Mouse (Mus musculus): Measurements from ENCODE around the gene Ercc8. TPM values are rescaled to one million over a fixed set of nuclear protein-coding genes. Genes with fewer than 3 reads are reported as not detected.

The Ercc8 gene
- total and polyA plus RNA-seq, 2 experiments from 2014 or later, result 7.7 to 8.7 TPM

DNA sequence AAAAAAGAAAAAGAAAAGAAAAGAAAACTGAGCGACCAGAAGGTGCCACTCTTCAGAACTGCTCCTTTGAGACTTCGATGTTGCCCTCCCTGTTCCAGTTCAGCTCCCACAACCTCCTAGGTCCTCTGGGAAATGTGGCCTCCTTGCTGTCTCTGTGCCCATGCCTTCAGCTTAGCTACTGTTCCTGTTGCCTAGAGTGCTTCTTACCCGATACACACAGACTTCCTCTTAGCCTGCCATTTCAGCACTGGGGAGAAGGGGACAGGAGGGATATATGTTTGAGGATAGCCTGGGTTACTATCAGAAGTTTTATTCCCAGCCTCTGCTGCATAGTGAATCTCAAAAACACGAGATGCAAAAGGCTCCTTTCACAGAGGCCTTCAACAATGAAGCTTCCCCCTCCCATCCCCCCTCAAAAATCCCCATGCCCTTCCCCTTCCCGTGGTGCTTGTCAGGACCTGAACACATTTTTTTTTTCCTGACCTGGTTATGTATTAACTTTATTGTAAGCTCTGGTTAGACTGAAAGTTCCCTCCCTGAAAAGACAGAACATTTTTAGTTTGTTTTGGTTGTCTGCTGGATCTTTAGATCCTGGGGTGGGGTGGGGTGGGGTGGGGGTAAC lies 54.0 kb downstream of the Ercc8 start:
- TF ChIP-seq CTCF (IDR thresholded peaks at IDR 0.05; ENCODE audit: low read depth) (no peak), EP300 (IDR thresholded peaks at IDR 0.05; ENCODE audit: low read depth) (no peak)
- Histone ChIP-seq H3K9ac (replicated peaks; ENCODE audit: low read depth, low read length) (no peak overlapping the region), H3K27ac (ENCODE audit: low read depth) (no peak overlapping the region), H3K9me3 (replicated peaks; ENCODE audit: control insufficient read depth, low read length) (no peaks in the 10 kb centered on the region), H3K36me3 (replicated peaks; ENCODE audit: control insufficient read depth, insufficient read depth, low read length) (no peaks in the 10 kb centered on the region), H3K4me1 (ENCODE audit: control insufficient read depth, insufficient read depth) (0 out of 2 replicates have a peak, but pooled peaks cover 4% of the 10 kb centered on the region), H3K27me3 (ENCODE audit: control insufficient read depth, insufficient read depth, low read length) (peaks cover 50% of the 10 kb centered on the region), H3K4me3 (ENCODE audit: low read depth, low read length) (no peak overlapping the region), H3K4me2 (ENCODE audit: low read depth, low read length) (no peak overlapping the region)
- 57% methylated on average over 5 of the region's 5 CpGs for WGBS
- ATAC-seq (ENCODE audit: insufficient read depth, low read depth), result no peak
- DNase-seq (ENCODE audit: low spot score), result no peak

DNA sequence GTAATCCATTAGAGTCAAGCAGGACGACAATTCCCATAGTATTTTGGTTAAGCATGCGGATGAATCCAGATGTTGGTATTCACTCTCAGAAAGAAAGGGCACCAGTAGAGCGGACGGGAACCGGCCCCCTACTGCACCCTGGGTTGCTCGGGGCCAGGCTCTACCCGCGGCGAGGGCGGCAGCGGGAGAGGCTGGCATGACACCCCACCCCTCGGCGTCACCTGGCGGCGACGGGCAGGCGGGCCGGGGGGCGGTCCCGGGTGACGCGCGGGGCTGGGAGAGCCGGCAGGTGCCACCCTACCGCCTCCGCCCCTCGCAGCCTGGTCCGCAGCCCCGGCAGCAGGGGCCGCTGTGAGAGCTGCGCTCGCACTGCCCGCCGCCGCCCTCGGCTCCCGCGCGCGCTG lies 55.6 kb downstream of the Ercc8 start, which contains the start of gene Elovl7:
Elovl7 (plus strand) TSS at position 324 of the 404 bp plus-strand sequence.
- Histone ChIP-seq H3K9ac (replicated peaks; ENCODE audit: low read depth, low read length) (peak within 1 kb of the TSS; percentile 62), H3K4me1 (ENCODE audit: control insufficient read depth, insufficient read depth) (0 out of 2 replicates have a peak, but pooled peaks cover 4% of the 10 kb centered on the region), H3K27me3 (ENCODE audit: control insufficient read depth, insufficient read depth, low read length) (peaks cover 59% of the 10 kb centered on the region), H3K4me3 (ENCODE audit: low read depth, low read length) (peak within 1 kb of the TSS; percentile 85), H3K36me3 (replicated peaks; ENCODE audit: control insufficient read depth, insufficient read depth, low read length) (no peaks in the 10 kb centered on the region), H3K9me3 (replicated peaks; ENCODE audit: control insufficient read depth, low read length) (no peaks in the 10 kb centered on the region), H3K27ac (ENCODE audit: low read depth) (no peak within 1 kb of the TSS), H3K4me2 (ENCODE audit: low read depth, low read length) (peak within 1 kb of the TSS; percentile 100)
- under 1% methylated on average over 26 of the region's 40 CpGs for WGBS
- TF ChIP-seq CTCF (IDR thresholded peaks at IDR 0.05; ENCODE audit: low read depth) (no peak; the same call in 1 of the 2 replicates), EP300 (IDR thresholded peaks at IDR 0.05; ENCODE audit: low read depth) (no peak)
- DNase-seq (ENCODE audit: low spot score) (peak; percentile 27), ATAC-seq (ENCODE audit: insufficient read depth, low read depth) (peak; percentile 89)

DNA sequence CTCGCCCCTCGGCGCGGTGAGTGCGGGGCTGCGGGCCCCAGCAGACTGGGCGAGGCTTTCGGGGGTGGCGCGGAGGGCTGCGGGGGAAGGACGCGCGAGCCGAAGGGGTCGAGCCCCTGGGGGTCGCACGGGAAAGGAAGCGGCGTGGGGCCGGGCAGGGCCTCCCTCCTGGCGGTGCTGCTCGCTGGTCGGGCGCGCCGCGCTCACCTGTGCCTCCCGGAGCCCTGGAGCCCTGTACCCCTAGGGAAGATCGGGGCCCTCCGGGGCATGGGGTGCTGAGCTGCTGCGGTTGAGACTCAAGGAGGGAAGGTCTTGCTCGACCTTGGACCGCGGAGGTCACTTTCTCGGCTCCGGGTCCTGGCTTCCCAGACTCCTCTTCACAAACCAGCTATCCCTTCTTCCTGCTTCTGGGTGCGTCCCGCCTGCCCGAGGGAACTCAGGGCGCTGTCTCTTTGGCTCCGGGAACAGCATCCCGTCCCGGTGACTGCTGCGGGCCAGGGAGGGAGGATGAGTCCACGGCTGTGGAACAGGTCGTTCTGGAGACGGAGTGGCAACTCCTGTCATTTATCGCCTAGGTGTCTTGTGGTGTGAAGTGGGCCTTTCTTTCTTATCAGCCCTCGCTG lies 56.1 kb downstream of the Ercc8 start:
- under 1% methylated on average over 37 of the region's 50 CpGs for WGBS
- peak; percentile 47 for ATAC-seq (ENCODE audit: insufficient read depth, low read depth)

DNA sequence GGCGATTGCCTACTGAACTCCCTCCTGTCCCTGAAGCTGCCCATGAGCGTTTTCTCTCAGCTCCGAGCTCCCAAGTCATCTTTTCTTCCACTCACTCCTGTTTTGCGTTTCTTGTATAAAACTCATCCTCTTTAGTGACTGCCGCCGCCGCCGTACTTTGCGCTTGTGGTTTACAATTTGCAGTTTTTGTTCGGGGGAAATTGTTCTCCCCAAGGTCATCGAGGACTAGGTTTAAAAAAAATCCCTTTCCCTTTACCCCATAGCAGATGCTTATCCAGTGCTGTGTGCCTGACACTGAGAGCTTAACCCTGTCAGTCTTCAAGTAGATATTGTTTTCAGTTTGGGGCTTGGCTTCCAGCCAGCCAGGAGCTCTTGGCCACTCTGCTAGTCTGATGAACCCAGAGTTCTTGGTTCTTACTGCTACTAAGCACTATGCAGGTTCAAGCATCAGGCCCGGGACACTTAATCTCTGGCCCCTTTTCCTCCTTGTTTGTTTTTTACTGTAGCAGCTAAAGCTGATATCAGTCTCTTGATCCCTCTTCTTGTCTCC lies 56.8 kb downstream of the Ercc8 start:
- 4% methylated on average over 12 of the region's 12 CpGs for WGBS
- no peak for TF ChIP-seq CTCF (IDR thresholded peaks at IDR 0.05; ENCODE audit: low read depth)
- no peak for TF ChIP-seq EP300 (IDR thresholded peaks at IDR 0.05; ENCODE audit: low read depth)
- Histone ChIP-seq H3K27me3 (ENCODE audit: control insufficient read depth, insufficient read depth, low read length) (peaks cover 66% of the 10 kb centered on the region), H3K4me2 (ENCODE audit: low read depth, low read length) (peak overlapping the region; percentile 100), H3K27ac (ENCODE audit: low read depth) (no peak overlapping the region), H3K36me3 (replicated peaks; ENCODE audit: control insufficient read depth, insufficient read depth, low read length) (no peaks in the 10 kb centered on the region), H3K4me1 (ENCODE audit: control insufficient read depth, insufficient read depth) (0 out of 2 replicates have a peak, but pooled peaks cover 4% of the 10 kb centered on the region), H3K9ac (replicated peaks; ENCODE audit: low read depth, low read length) (peak overlapping the region; percentile 62; the same call in 1 of the 2 replicates), H3K4me3 (ENCODE audit: low read depth, low read length) (peak overlapping the region; percentile 85), H3K9me3 (replicated peaks; ENCODE audit: control insufficient read depth, low read length) (no peaks in the 10 kb centered on the region)
- no peak for DNase-seq (ENCODE audit: low spot score)
- no peak for ATAC-seq (ENCODE audit: insufficient read depth, low read depth)

More for the DNA sequence above, 56.1 kb downstream of the Ercc8 start:
- Histone ChIP-seq H3K4me3 (ENCODE audit: low read depth, low read length) (peak overlapping the region; percentile 85), H3K4me1 (ENCODE audit: control insufficient read depth, insufficient read depth) (0 out of 2 replicates have a peak, but pooled peaks cover 4% of the 10 kb centered on the region), H3K9me3 (replicated peaks; ENCODE audit: control insufficient read depth, low read length) (no peaks in the 10 kb centered on the region), H3K4me2 (ENCODE audit: low read depth, low read length) (peak overlapping the region; percentile 100), H3K36me3 (replicated peaks; ENCODE audit: control insufficient read depth, insufficient read depth, low read length) (no peaks in the 10 kb centered on the region), H3K9ac (replicated peaks; ENCODE audit: low read depth, low read length) (peak overlapping the region; percentile 62), H3K27ac (ENCODE audit: low read depth) (no peak overlapping the region), H3K27me3 (ENCODE audit: control insufficient read depth, insufficient read depth, low read length) (peaks cover 64% of the 10 kb centered on the region)
- TF ChIP-seq CTCF (IDR thresholded peaks at IDR 0.05; ENCODE audit: low read depth) (no peak), EP300 (IDR thresholded peaks at IDR 0.05; ENCODE audit: low read depth) (no peak)
- no peak for DNase-seq (ENCODE audit: low spot score)

DNA sequence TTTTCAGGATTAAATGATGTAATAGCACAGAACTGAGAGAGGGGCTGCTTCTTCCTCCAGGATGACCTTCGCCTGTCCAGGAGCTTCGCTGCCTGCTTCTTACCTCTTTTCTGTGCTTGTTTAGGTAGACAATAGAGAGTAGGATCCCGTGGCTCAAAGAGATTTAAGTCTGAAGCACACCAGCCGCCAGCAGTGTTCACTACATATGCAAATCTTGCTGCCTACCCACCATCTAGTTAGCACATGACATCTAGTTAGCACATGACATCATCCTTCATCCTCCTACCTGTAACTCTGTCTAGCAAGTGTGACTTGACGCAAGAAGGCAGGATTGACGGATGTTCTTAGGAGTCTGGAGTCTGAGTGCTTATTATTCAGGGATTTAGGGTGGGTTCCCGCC lies 61.2 kb downstream of the Ercc8 start:
- Histone ChIP-seq H3K36me3 (replicated peaks; ENCODE audit: control insufficient read depth, insufficient read depth, low read length) (no peaks in the 10 kb centered on the region), H3K9ac (replicated peaks; ENCODE audit: low read depth, low read length) (no peak overlapping the region), H3K4me2 (ENCODE audit: low read depth, low read length) (no peak overlapping the region), H3K27ac (ENCODE audit: low read depth) (no peak overlapping the region), H3K4me3 (ENCODE audit: low read depth, low read length) (no peak overlapping the region), H3K4me1 (ENCODE audit: control insufficient read depth, insufficient read depth) (no peaks in the 10 kb centered on the region), H3K27me3 (ENCODE audit: control insufficient read depth, insufficient read depth, low read length) (peaks cover 39% of the 10 kb centered on the region), H3K9me3 (replicated peaks; ENCODE audit: control insufficient read depth, low read length) (no peaks in the 10 kb centered on the region)
- 75% methylated on average over 7 of the region's 7 CpGs for whole genome bisulfite sequencing
- no peak for TF ChIP-seq CTCF (IDR thresholded peaks at IDR 0.05; ENCODE audit: low read depth)
- no peak for TF ChIP-seq EP300 (IDR thresholded peaks at IDR 0.05; ENCODE audit: low read depth)
- ATAC-seq (ENCODE audit: insufficient read depth, low read depth), result no peak
- DNase-seq (ENCODE audit: low spot score), result no peak
